Mouse (Mus musculus) kidney, embryonic 16.5 days (tissue): ENCODE data around the gene H2-T22. TPM values are rescaled to one million over a fixed set of nuclear protein-coding genes. Genes with fewer than 3 reads are reported as not detected.
"Not testable (repeated sequence)": the region's sequence is repeated elsewhere in the genome, so short reads cannot be mapped to it uniquely, and the experiment has no call there.

ENCODE experiments used
- ATAC-seq: fragments of 200-750 bp; cut with Nextera tagmentation; 2 replicates; pipeline ENCODE4 v1.8.0; 2017; ENCODE audit warnings: moderate TSS enrichment; ENCODE audit not compliant: low FRiP score, low TSS enrichment
- H3K27ac ChIP-seq: fragments of 300-500 bp; sonication (generic); 2 replicates; pipeline ENCODE4 v1.5.1; 2014; ENCODE audit warnings: low read length
- H3K27me3 ChIP-seq: fragments of 300-500 bp; sonication (generic); 2 replicates; pipeline ENCODE4 v1.6.1; 2014; ENCODE audit warnings: low read length, control low read depth, mixed read lengths; ENCODE audit not compliant: insufficient read depth
- H3K36me3 ChIP-seq: fragments of 300-500 bp; sonication (generic); 2 replicates; pipeline ENCODE4 v1.6.1; 2014; ENCODE audit warnings: low read length, control low read depth, mixed read lengths; ENCODE audit not compliant: insufficient read depth
- H3K4me1 ChIP-seq: fragments of 300-500 bp; sonication (generic); 2 replicates; pipeline ENCODE4 v1.6.1; 2014; ENCODE audit warnings: low read length, control low read depth, mixed read lengths; ENCODE audit not compliant: insufficient read depth
- H3K4me2 ChIP-seq: fragments of 300-500 bp; sonication (generic); replicated peaks from 2 replicates; pipeline ENCODE4 v1.6.1; 2014; ENCODE audit warnings: low read depth, low read length
- H3K4me3 ChIP-seq: fragments of 300-500 bp; sonication (generic); 2 replicates; pipeline ENCODE4 v1.5.1; 2014; ENCODE audit warnings: mild to moderate bottlenecking, low read length
- H3K9ac ChIP-seq: fragments of 300-500 bp; sonication (generic); replicated peaks from 2 replicates; pipeline ENCODE4 v1.6.1; 2014; ENCODE audit warnings: low read length
- H3K9me3 ChIP-seq: fragments of 300-500 bp; sonication (generic); 2 replicates; pipeline ENCODE4 v1.6.1; 2016; ENCODE audit warnings: low read length, control low read depth
- WGBS: fragments of 180-500 bp; shearing (Covaris S2); extraction: QIAGEN DNeasy Blood & Tissue Kit; methylation state at CpG from one replicate; pipeline ENCODE4 v1.1.7; 2014; 5-methylcytosine and 5-hydroxymethylcytosine counted together
- polyA plus RNA-seq: library from polyadenylated mRNA; unstranded; fragments of >200 nt; fragmentation: Nextera tagmentation; extraction: Ambion mirVana; gene quantifications from 2 replicates; pipeline ENCODE4 v1.2.1, GENCODE M21; 2015

Gene H2-T22
- polyA plus RNA-seq, 1 experiment from 2014 or later, result 16.0 TPM

DNA sequence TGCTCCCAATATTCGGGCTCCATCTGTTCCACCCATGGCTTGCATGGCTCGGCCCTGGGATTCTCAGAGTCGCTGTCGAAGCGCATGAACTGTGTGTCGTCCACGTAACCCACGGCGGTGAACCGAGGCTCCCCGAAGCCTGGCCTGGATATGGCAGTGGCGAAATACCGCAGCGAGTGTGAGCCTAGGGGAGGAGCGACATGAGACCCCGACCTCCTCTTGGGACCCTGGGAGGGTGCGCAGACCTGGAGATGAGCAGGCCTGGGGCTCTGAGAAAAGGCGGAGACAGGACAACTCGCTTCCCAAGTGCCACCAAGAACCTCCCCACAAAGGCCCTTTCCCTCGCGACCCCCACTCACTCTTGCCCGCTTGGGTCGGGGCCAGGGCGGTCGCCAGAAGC, 15.4 kb upstream of the H2-T22 start:
- not testable (repeated sequence) for H3K27ac ChIP-seq, H3K9me3 ChIP-seq, H3K4me2 ChIP-seq, H3K9ac ChIP-seq, H3K36me3 ChIP-seq, H3K4me3 ChIP-seq, H3K27me3 ChIP-seq, ATAC-seq, H3K4me1 ChIP-seq
- WGBS, result 89% methylated on average over 22 of the region's 25 CpGs

DNA sequence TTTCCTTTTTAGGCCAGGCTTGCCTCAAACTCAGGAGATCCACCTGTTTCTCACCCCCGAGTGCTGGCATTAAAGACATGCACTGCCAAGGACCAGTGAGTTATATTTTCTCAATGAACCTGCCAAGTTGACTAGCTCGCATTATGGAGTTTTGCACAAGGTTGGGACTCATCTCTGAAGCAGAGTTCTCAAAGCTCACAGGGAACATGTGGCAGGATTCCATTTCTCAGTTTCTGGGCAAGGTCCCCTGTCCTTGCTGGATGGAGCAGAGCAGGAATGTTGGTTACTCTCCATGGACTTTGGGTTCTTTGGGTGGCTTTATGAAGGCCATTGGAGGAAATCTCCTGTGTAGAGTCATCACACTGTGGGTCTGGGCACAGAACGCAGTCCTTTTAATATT, 739 bp upstream of the H2-T22 start:
- H3K9me3 ChIP-seq, result no peaks in the 10 kb centered on the region
- H3K27ac ChIP-seq, result no peak overlapping the region
- ATAC-seq, result no peak; the same call in 1 of the 2 replicates
- H3K27me3 ChIP-seq, result no peaks in the 10 kb centered on the region
- H3K4me2 ChIP-seq, result peak overlapping the region; percentile 73
- H3K4me1 ChIP-seq, result peaks cover 5% of the 10 kb centered on the region; the same call in 1 of the 2 replicates
- H3K9ac ChIP-seq, result no peak overlapping the region; the same call in 1 of the 2 replicates
- H3K36me3 ChIP-seq, result no peaks in the 10 kb centered on the region
- WGBS, result 73% methylated on average over 3 of the region's 3 CpGs
- peak overlapping the region; percentile 47; the same call in 1 of the 2 replicates for H3K4me3 ChIP-seq

DNA sequence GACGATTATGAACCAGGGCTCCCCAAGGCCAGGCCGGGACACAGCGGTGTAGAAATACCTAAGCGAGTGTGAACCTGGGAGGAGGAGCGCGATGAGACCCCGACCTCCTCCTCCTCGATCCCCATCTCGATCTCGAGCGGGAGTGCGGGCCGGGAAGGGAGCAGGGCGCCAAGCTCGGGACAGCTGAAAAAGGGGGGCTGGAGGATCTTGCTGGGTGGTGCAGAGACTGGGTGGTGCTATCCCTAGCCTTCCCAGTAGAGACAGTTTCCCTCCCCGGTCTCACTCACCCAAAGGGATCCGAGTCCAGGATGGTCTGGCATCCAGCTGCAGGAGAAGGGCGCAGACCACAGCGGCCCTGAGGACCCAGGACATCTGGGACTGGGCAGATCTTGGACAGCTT, 492 bp downstream of the H2-T22 start:
- Histone ChIP-seq H3K4me3 (peak overlapping the region; percentile 47), H3K4me2 (peak overlapping the region; percentile 73), H3K9ac (peak overlapping the region; percentile 56)
- WGBS, result 1% methylated on average over 17 of the region's 19 CpGs
- ATAC-seq, result peak; percentile 81
- H3K27ac ChIP-seq, H3K27me3 ChIP-seq, H3K36me3 ChIP-seq, H3K4me1 ChIP-seq, H3K9me3 ChIP-seq: not testable (repeated sequence)

GRCm38 (mm10) chr17:36040604-36041003, 1.9 kb downstream of the H2-T22 start:
- not testable (repeated sequence) for H3K4me2 ChIP-seq, H3K27ac ChIP-seq, H3K9me3 ChIP-seq, H3K27me3 ChIP-seq, ATAC-seq, H3K36me3 ChIP-seq, H3K4me1 ChIP-seq, H3K4me3 ChIP-seq, H3K9ac ChIP-seq
- 88% methylated on average over 2 of the region's 2 CpGs for WGBS

DNA sequence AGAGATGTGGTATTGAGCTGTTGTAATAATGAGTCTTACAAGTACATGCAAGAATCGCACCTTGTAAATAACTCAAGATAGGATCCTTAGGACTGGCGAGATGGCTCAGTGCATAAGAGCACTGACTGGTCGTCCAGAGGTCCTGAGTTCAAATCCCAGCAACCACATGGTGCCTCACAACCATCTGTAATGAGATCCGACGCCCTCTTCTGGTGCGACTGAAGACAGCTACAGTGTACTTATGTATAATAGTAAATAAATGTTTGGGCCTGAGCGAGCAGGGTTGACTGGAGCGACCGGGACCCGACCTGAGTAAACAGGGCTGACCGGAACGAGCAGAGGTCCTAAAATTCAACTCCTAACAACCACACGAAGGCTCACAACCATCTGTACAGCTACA, 6.4 kb downstream of the H2-T22 start:
- H3K27me3 ChIP-seq, ATAC-seq: not testable (repeated sequence)
- WGBS, result 86% methylated on average over 13 of the region's 13 CpGs

DNA sequence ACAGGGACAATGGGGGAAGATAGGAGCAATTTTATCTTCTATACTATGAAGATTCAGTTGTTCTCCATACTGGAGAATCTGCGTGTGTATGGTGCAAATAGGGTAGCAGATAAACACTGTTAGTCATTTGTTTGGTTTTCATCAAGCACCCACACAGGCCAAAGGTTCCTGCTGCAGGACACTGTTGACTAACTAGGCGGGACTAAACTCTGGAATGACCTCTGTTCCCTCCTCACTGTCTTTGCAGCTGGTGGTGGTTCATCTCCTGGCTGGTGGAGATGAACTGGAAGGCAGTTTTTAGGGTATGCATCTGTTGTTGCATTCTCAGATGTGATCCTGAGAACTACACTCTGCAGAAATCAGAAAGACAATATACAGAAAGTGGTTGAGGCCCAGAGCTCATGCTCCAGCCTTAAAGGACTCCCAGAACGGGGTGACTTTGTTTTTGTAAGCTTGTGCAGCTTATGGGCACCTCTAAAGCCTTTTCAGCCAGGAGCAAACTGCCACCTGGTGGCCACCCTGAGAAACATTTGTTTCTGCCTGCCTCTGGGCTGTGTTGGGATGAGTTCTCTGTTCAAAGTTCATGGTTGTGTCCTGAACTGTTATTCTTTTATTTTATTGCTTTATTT, 7.4 kb downstream of the H2-T22 start:
- not testable (repeated sequence) for H3K4me1 ChIP-seq, H3K27me3 ChIP-seq, H3K36me3 ChIP-seq, H3K9ac ChIP-seq, H3K4me2 ChIP-seq, H3K9me3 ChIP-seq, H3K27ac ChIP-seq, H3K4me3 ChIP-seq
- 35% methylated on average over 3 of the region's 3 CpGs for WGBS
- ATAC-seq, result peak; percentile 49; the same call in 1 of the 2 replicates

More for the DNA sequence above, 6.4 kb downstream of the H2-T22 start:
- H3K27ac ChIP-seq, H3K9ac ChIP-seq, H3K9me3 ChIP-seq, H3K4me3 ChIP-seq, H3K36me3 ChIP-seq, H3K4me1 ChIP-seq, H3K4me2 ChIP-seq: not testable (repeated sequence)

- not testable (repeated sequence) for H3K27ac ChIP-seq, H3K9ac ChIP-seq, H3K9me3 ChIP-seq, H3K4me2 ChIP-seq, ATAC-seq, H3K4me3 ChIP-seq, H3K36me3 ChIP-seq, H3K4me1 ChIP-seq, H3K27me3 ChIP-seq
- 47% methylated on average over 3 of the region's 3 CpGs for WGBS
Observed at GRCm38 (mm10) chr17:36034524-36034923, 8.0 kb downstream of the H2-T22 start.

GRCm38 (mm10) chr17:36032351-36032875, 10.1 kb downstream of the H2-T22 start, which contains the start of gene H2-T23:
Gene H2-T23 (minus strand): TSS chr17:36032855.
- H3K36me3 ChIP-seq, H3K4me1 ChIP-seq, H3K9me3 ChIP-seq, H3K27me3 ChIP-seq, H3K27ac ChIP-seq: not testable (repeated sequence)
- H3K4me3 ChIP-seq, result peak within 1 kb of the TSS; percentile 54
- ATAC-seq, result peak; percentile 58; the same call in 1 of the 2 replicates
- peak within 1 kb of the TSS; percentile 87 for H3K4me2 ChIP-seq
- WGBS, result under 1% methylated on average over 24 of the region's 25 CpGs
- H3K9ac ChIP-seq, result peak within 1 kb of the TSS; percentile 55

DNA sequence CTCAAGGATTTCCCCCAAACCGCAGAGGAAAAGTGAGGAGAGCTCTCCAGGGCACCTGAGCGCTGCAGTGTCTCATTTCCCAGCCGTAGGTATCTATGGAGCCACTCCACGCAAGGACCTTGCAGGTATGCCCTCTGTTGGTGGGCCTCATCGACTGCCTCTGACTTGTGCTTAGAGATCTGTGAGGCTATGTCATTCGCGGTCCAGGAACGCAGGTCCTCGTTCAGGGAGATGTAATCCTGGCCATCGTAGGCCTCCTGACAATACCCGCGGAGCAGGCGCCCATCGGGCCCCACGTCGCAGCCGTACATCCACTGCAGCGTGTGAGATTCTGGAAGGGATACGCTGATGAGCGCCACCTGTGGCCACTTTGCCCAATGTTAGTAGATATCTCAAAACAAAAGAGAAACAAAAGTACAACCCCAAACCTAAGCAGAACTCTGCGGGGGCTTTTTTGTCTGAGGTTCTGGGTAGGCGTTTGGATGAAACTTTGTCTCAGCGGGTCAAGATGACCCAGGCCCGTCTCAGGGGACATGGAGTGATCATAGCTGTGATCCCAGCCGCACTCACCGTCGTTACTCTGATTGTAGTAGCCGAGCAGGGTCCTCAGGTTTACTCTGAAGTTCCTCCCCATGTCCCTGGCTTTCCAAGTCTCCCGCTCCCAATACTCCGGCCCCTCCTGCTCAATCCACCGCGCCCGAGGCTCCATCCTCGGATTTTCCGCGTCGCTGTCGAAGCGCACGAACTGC, 10.8 kb downstream of the H2-T22 start:
- not testable (repeated sequence) for H3K27me3 ChIP-seq, H3K9me3 ChIP-seq, H3K4me1 ChIP-seq, H3K36me3 ChIP-seq, H3K27ac ChIP-seq
- peak overlapping the region; percentile 87 for H3K4me2 ChIP-seq
- ATAC-seq, result peak; percentile 70
- 2% methylated on average over 40 of the region's 40 CpGs for WGBS
- H3K4me3 ChIP-seq, result peak overlapping the region; percentile 54
- peak overlapping the region; percentile 55 for H3K9ac ChIP-seq
